Mouse (Mus musculus) liver, adult 2 months (tissue): ENCODE data around the gene Efhd2.

Experiments
- CTCF ChIP-seq: fragments of 200-500 bp; IDR thresholded peaks from 2 replicates; pipeline ENCODE4 v1.5.1; 2011; ENCODE audit warnings: low read depth, low read length, control low read depth
- POLR2A ChIP-seq: fragments of 200-500 bp; IDR thresholded peaks from 2 replicates; pipeline ENCODE4 v1.6.1; 2011; ENCODE audit warnings: low read length, control low read depth; ENCODE audit not compliant: insufficient read depth; ENCODE audit errors: extremely low read depth

DNA sequence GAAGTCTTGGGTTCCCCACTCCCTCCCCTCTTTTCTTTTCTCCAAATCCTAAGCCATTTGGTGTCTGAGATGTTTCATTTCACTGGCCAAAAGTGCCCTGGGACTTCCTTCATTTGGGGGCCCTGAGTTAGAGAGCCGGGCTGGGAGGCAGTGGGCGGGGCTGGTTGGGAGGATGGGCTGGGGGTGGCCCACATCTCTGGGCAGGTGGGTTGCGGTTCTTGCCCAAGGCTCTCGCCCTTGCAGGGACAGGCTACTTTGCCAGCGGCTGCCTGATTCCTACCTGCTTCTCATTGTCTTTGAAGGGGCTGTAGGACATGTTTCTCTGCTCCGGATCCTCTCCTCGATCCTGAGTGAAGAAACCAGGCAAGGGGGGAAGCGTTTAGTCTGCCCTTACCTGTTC lies 24.2 kb upstream of the Efhd2 start:
- no peak for TF ChIP-seq CTCF
- no peak for TF ChIP-seq POLR2A
